Mouse (Mus musculus): ENCODE data around the gene Neurod2.

Neurod2 gene

GRCm38 (mm10) chr11:98329081-98329959 lies at the start of gene Neurod2:
TSS of gene Neurod2 (minus strand) at chr11:98329648.
- 1% methylated on average over 38 of the region's 38 CpGs for WGBS

- WGBS = 82% methylated on average over 11 of the region's 11 CpGs
Observed at GRCm38 (mm10) chr11:98377787-98378186, 48.3 kb upstream of the Neurod2 start.

- 49% methylated on average over 5 of the region's 5 CpGs for WGBS
Observed at GRCm38 (mm10) chr11:98376756-98377155, 47.3 kb upstream of the Neurod2 start.

GRCm38 (mm10) chr11:98374266-98374665 lies 44.8 kb upstream of the Neurod2 start:
- WGBS = 88% methylated on average over 8 of the region's 8 CpGs

GRCm38 (mm10) chr11:98373244-98373643 lies 43.8 kb upstream of the Neurod2 start:
- WGBS = 64% methylated on average over 6 of the region's 6 CpGs

- 19% methylated on average over 2 of the region's 2 CpGs for WGBS
Observed at GRCm38 (mm10) chr11:98372406-98372805, 43.0 kb upstream of the Neurod2 start.

GRCm38 (mm10) chr11:98371556-98372240 lies 42.2 kb upstream of the Neurod2 start:
- 53% methylated on average over 10 of the region's 10 CpGs for WGBS

- WGBS = 64% methylated on average over 2 of the region's 2 CpGs
Observed at GRCm38 (mm10) chr11:98370588-98370987, 41.1 kb upstream of the Neurod2 start.

GRCm38 (mm10) chr11:98369337-98369736 lies 39.9 kb upstream of the Neurod2 start:
- WGBS = 35% methylated on average over 6 of the region's 6 CpGs

GRCm38 (mm10) chr11:98367863-98368186 lies 38.4 kb upstream of the Neurod2 start:
- 65% methylated on average over 7 of the region's 7 CpGs for WGBS

GRCm38 (mm10) chr11:98367171-98367862 lies 37.9 kb upstream of the Neurod2 start:
- WGBS = 41% methylated on average over 10 of the region's 10 CpGs

- 60% methylated on average over 10 of the region's 10 CpGs for WGBS
Observed at GRCm38 (mm10) chr11:98366290-98366689, 36.8 kb upstream of the Neurod2 start.

- 97% methylated on average over 5 of the region's 5 CpGs for WGBS
Observed at GRCm38 (mm10) chr11:98364410-98364809, 35.0 kb upstream of the Neurod2 start.

- 83% methylated on average over 5 of the region's 5 CpGs for WGBS
Observed at GRCm38 (mm10) chr11:98363817-98364216, 34.4 kb upstream of the Neurod2 start.

GRCm38 (mm10) chr11:98360866-98361521 lies 31.5 kb upstream of the Neurod2 start:
- WGBS = 43% methylated on average over 9 of the region's 9 CpGs

GRCm38 (mm10) chr11:98358161-98359083 lies 29.0 kb upstream of the Neurod2 start, which contains the start of gene Stard3:
TSS of gene Stard3 (plus strand) at chr11:98358368.
- WGBS = under 1% methylated on average over 59 of the region's 60 CpGs

- 17% methylated on average over 13 of the region's 13 CpGs for WGBS
Observed at GRCm38 (mm10) chr11:98357396-98358160, 28.1 kb upstream of the Neurod2 start.

GRCm38 (mm10) chr11:98356625-98357394 lies 27.4 kb upstream of the Neurod2 start:
- 67% methylated on average over 7 of the region's 7 CpGs for WGBS

GRCm38 (mm10) chr11:98355732-98356299 lies 26.4 kb upstream of the Neurod2 start:
- 14% methylated on average over 6 of the region's 6 CpGs for WGBS

Measured in cerebral cortex, adult 2 months (tissue).